Mouse (Mus musculus): ENCODE results near the gene Mast4. TPM values are rescaled to one million over a fixed set of nuclear protein-coding genes. Genes with fewer than 3 reads are reported as not detected.

The Mast4 gene
- polyA plus RNA-seq, 1 experiment, result 7.9 TPM

DNA sequence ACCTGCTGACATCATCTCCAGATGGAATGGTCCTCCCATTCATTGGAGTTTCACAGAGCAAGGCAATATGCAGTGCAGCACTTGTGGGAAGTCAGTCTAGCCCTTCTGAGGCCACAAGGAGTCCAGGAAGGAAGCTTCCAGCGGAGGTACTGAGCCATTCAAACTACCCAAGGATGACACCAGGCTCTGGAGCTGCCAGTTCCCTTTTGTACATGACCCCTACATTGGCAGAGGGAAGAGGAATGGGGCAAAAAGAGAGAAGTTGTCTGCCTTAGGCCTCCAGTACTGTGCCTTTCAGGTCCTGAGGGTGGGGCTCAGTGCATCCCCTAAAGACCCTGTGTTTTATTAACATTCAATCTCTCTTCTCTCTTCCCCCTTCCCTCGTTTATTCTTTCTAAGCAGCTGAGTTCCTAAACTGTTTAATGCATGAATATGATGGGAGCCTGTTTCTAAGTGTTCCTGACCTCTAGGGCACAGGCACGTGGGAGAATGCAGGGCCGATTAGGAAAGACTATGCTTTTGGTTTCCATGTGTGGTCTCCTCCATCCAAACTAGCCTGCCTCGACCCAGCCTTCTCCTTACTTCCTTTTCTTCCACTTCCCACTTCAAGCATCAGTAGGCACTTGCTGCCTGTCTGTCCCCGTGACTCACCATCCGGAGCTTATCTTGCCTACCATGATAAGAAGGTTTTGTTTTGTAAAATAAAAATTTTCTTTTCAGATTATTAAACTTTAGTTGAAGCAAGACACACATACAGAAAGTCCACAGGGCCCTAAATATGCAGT lies 639.0 kb downstream of the Mast4 start:
- no peak for DNase-seq (ENCODE audit: low read depth)

DNA sequence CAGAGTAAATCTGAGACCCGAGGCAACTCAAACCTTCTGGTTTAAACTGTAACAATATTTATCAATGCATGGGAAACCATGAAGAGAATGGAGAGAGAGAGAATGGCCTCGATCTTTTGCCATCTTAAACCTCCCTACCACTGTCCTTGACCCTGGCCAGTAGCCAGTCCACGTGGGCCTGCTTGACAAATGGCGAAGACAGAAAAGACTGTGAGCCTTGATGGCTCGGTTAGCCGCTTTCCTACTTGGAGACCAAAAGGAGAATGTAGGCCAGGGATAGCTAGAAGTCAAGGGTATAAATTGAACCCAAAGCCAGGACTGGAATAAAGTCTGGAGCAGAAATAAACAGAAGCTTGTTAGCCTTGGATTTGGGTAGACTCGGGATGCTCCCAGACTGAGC lies 640.1 kb downstream of the Mast4 start:
- no peak for DNase-seq (ENCODE audit: low read depth)

DNA sequence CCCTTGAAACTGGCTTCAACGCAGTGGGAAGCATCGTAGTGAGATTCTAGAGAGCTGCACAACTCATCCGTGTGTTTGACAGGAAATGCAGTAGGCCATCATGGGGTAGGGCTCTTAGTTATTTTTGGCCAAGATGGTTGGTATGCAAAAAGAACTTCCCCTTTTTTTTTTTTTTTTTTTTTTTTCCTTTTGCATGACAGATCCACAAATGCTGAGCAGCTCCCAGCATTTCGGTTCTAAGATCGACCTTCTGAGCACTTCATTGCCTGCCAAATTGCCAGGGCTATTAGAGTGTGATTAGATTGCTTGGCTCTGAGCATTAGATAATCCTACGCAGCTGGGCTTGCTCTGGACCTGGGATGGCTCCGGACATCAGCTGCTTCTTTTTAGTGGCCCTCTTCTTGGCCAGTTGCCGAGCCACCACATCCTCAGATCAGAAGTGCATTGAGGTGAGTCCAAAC lies 640.9 kb downstream of the Mast4 start, which contains the start of gene Cd180:
Gene Cd180, plus strand, starts transcription at position 218 of the 461 bp plus-strand sequence.
- DNase-seq (ENCODE audit: low read depth), result no peak

GRCm38 (mm10) chr13:102691408-102692150 lies 642.7 kb downstream of the Mast4 start:
- DNase-seq (ENCODE audit: low read depth), result no peak

GRCm38 (mm10) chr13:102690184-102690583 lies 644.1 kb downstream of the Mast4 start:
- DNase-seq (ENCODE audit: low read depth), result no peak

- no peak for DNase-seq (ENCODE audit: low read depth)
Observed at GRCm38 (mm10) chr13:102689201-102690090, 644.9 kb downstream of the Mast4 start.

DNA sequence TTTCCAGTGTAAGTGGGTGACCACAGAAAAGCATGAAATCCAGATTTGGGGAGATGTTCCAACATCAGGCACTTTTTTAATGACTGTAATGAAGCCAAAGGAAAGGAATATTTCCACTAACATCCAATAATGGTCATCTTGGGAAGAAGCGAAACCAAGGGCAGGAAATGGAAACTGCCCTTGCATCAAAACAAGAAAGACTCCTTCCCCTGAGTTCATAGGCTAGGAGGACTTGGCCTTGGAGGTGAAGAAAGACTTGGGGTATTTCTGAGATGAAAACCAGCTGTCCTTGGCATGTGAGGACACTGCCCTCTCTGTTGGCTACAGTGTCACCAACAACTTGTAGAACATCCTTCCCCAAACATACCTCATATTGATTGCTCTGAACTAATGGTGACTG lies 646.2 kb downstream of the Mast4 start:
- no peak for DNase-seq (ENCODE audit: low read depth)

DNA sequence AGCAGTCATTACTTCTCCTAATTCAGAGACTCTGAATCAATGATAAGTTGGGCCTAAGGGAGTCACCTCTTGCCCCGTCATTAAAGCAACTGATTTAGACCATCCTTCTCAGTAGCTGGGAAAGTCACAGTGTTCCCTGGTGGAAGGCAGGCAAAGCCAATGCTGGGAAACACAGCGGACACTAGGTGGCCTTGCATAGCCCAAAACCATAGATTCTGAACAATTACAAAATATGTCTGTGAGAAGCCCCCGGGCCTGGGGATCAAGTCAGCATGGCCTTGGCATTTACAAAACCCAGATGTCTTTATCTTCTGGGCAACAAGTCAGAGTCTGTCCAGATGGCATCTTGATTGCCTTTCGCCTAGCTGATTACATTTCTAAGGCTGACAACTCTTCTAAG lies 649.4 kb downstream of the Mast4 start:
- DNase-seq (ENCODE audit: low read depth), result no peak

All from gonadal fat pad, adult 2 months (tissue).